Mouse (Mus musculus) lung, embryonic 15.5 days (tissue): ENCODE results near the gene Pramef20. TPM values are rescaled to one million over a fixed set of nuclear protein-coding genes. Genes with fewer than 3 reads are reported as not detected.

Experiments
- polyA plus RNA-seq: library from polyadenylated mRNA; unstranded; fragments of >200 nt; fragmentation: Nextera tagmentation; extraction: Ambion mirVana; gene quantifications from 2 replicates; pipeline ENCODE4 v1.2.1, GENCODE M21; 2015

Gene Pramef20
- polyA plus RNA-seq, 1 experiment from 2014 or later = not detected

Other genes with a start within 250 kb of the Pramef20 start
- gene Oog3, start 215.3 kb downstream of the Pramef20 start, polyA plus RNA-seq = not detected in 2 replicates
- not detected in 2 replicates for gene Oog2, start 187.2 kb downstream of the Pramef20 start, polyA plus RNA-seq
- not detected in 2 replicates for gene C87977, start 164.6 kb downstream of the Pramef20 start, polyA plus RNA-seq
- not detected in 2 replicates for gene Pramel5, start 97.4 kb downstream of the Pramef20 start, polyA plus RNA-seq
- gene Gm13128, start 47.7 kb downstream of the Pramef20 start, polyA plus RNA-seq = not detected in 2 replicates
- not detected in 2 replicates for gene Gm13119, start 20.0 kb downstream of the Pramef20 start, polyA plus RNA-seq
- 0.15 TPM in 1 of 2 replicates, not detected in the other for gene Pramef12, start 30.5 kb upstream of the Pramef20 start, polyA plus RNA-seq
- not detected in 2 replicates for gene 1700012P22Rik, start 60.8 kb upstream of the Pramef20 start, polyA plus RNA-seq
- gene Gm9944, start 75.4 kb upstream of the Pramef20 start, polyA plus RNA-seq = not detected in 2 replicates
- not detected in 2 replicates for gene Aadacl3, start 85.8 kb upstream of the Pramef20 start, polyA plus RNA-seq
- not detected in 2 replicates for gene 9430007A20Rik, start 141.9 kb upstream of the Pramef20 start, polyA plus RNA-seq
- not detected in 2 replicates for gene Gm13124, start 187.2 kb upstream of the Pramef20 start, polyA plus RNA-seq
- not detected in 2 replicates for gene Aadacl4, start 235.8 kb upstream of the Pramef20 start, polyA plus RNA-seq